Mouse (Mus musculus): ENCODE data around the gene Tst.

DNA sequence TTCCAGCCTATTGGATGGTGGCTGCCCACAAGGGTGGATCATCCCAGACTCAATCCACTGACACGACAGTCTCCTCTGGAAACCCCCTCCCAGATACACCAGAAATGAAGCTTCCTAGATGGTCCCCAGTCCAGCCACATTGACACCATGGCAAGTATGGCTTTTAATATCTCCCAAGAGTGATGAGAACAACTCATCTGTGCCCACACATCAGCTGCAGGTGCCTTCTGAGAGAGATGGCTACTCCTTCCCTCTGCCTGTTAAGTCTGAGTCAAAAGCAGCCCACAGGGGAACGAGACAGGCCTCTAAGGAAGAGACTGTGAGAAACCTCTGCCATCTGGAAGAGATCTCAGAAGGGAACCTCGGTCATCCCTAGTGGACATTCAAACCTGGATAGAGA, 37.9 kb downstream of the Tst start:
- TF ChIP-seq GATA1 (IDR thresholded peaks at IDR 0.05; ENCODE audit: low read length), result no peak
- no peak for TF ChIP-seq TAL1 (IDR thresholded peaks at IDR 0.05; ENCODE audit: low read length)

Data from erythroblast, embryonic 14.5 days (primary cell).